Mouse (Mus musculus) cerebellum, adult 9-10 months (tissue): ENCODE results near the gene 4933424G06Rik.
"Not testable (repeated sequence)": the region's sequence is repeated elsewhere in the genome, so short reads cannot be mapped to it uniquely, and the experiment has no call there.

Experiments used
- DNase-seq: peaks from one replicate; pipeline ENCODE4 v3.0.0; 2022

4933424G06Rik gene

DNA sequence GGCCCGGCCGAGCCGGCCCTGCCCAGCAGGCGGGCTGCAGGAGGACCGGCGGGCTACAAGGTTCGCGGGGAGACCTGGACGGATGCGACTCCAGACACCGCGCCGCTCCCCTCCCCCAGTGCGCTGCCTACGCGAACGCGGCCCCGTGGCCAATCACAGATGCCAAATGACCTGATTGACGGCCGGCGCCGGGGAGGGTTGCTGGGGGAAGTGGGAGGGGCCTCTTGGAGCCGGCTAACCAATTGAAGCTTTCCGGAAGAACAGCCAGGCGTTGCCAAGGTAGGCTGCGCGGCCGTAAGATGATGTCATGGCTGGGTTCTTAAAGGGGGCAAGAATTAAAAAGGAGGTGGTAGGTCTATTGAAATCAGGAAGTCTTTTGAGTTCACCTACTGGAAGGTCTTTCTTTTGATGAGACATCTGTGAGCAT, at the start of gene 4933424G06Rik:
Gene 4933424G06Rik, plus strand, starts transcription at position 296 of the 427 bp plus-strand sequence.
- DNase-seq, result peak; percentile 99

DNA sequence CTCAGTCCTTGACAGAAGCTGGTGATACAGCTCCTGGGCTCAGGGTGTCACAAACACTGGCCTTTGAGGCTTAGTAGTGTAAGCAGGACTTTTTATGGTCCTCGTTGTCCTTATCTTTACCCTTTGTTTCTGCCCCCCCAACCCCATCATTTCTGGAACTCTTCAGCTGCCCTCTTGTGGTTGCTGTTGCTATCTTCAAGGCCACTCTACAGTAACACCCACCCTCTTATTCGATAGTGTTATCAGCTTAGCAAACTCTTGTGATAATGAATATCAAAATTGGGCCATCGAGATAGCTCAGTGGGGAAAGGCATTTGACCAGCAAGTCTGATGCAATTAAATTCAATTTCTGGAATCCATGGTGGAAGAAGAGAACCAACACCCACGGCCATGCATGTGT, 45.5 kb upstream of the 4933424G06Rik start:
- peak; percentile 73 for DNase-seq

DNA sequence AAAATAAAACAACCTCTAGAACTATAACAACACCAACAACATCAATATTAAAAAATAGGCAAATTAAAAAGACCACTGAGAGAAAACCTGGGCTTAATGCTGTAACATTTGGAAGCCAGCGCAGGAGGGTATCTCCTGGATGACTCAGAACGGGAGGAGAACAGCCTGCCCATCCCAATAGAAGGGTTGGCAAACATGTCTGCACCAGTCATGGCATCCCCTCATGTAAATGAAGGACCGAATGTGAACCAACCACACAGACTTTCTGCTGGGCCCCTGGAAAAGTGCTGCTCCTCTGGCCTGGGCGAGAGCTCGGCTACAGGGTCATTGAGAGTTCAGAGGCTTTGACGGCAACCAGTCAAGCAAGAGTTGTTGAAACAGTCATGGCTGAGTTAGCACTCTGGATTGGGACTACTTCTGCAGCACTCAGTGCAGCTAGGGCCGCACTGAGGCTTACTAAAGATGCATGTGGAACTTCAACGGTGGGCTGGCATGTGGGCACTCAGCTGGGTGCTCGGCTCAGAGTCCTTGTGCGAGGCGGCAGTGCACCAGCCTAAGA, 44.7 kb upstream of the 4933424G06Rik start:
- no peak for DNase-seq

DNA sequence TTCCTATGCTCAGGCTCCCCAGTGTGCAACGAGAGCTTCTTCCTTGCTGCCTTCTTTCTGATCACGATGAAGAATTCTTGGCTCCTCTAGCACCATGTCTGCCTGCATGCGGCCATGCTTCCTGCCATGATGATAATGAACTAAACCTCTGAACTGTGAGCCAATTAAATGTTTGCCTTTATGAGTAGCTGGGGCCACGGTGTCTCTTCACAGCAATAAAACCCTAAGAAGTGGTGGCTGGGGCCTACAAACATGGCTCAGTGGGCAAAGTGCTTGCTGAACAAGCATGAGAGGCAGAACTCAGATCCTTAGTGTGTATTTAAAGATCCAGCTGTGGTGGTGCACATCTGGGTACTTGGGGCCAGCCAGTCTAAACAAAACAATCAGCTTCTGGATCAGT, 44.0 kb upstream of the 4933424G06Rik start:
- no peak for DNase-seq

DNA sequence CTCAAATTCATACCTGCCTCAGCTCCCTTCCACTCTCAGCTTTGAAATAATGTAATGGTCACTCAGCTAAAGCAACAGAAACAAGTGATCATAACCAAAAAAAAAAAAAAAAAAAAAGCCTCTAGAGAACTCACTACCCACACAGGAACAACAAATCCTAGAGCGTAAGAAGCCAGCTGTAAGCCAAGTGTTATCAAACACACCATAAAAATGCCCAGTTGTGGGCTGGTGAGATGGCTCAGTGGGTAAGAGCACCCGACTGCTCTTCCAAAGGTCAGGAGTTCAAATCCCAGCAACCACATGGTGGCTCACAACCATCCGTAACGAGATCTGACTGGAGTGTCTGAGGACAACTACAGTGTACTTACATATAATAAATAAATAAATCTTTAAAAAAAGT, 41.9 kb upstream of the 4933424G06Rik start:
- not testable (repeated sequence) for DNase-seq

DNA sequence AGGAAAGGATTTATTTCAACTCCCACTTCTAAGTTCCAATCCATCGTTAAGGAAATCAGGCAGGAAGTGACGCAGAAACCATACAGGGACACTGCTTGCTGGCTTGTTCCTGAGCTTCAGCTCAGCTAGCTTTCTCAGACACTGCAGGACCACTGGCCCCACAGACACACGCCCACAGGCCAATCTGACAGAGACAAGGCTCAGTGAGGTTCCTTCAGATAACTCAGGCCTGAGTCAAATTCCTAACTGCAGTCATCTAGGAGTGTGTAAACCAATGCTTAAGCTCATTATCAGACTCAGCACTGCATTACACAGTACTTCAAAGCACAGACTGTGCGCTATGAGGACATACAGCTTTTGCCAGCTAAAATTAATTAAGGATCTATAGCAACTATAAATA, 39.7 kb upstream of the 4933424G06Rik start:
- DNase-seq, result no peak

DNA sequence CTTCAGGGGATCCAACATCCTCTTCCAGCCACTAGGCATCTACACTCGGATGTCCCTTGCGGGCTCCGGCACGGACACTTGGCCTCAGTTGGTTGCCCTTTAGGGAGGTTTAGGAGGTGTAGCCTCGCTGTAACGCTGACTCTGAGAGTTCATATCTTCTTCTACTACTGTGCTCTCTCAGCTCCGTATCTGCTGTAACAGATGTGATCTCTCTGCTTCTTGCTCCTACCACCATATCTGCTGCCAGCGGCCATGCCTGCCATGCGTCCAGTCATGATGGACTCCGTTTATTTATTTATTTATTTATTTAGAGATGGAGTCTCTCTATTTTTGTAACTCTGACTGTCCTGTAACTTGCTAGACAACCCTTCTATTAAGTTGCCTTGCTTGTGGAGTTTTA, 38.7 kb upstream of the 4933424G06Rik start:
- DNase-seq, result no peak

DNA sequence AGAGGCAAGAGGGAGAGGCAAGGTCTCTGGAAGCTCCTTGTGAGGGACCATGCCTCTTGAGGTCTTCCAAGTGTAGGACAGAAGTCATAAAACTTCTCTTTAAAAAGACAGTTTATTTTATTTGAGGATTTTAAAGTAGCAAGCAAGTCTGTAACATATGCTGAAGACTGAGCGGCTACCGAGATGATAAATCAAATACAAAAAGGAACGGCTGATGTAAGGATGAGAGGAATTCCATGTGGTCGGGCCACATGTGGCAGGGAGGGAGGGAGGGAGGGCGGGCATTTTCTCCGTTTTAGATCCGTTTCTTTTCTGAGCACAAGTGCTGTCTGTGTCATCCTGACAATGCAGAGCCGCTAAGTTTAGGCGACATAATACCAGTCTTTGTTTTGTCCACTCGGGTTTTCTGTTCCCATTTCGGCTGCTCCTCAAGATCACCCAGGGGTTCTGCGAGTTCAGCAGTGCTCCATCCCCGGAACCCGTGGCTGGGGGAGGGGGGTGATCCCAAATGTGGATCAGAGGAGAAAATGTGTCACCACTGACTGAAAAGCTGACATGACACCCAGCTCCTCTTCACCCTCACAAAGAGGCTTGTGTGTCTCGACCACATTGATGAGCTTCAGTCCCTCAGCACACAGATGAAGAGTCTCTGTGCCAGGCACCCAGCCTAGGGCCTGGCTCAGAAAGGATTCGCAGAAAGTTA, 37.1 kb upstream of the 4933424G06Rik start:
- no peak for DNase-seq

DNA sequence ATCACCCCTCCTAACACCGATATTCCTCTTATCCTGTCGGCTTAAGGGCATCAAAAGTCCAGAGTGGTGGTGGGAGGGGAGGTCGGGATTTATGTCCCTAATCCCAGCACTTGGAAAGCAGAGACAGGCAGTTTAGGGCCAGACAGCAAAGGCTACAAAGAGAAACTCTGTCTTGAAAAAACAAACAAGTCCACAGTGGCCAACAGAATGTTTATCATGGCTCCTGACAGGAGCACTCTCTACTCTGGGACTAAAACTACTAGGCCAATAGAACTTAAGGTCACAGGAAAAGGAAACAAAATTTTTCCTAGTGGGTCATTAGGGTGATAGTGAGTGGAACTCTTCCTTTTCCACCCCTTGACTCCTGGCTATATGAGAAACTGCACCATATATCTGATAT, 35.0 kb upstream of the 4933424G06Rik start:
- no peak for DNase-seq

DNA sequence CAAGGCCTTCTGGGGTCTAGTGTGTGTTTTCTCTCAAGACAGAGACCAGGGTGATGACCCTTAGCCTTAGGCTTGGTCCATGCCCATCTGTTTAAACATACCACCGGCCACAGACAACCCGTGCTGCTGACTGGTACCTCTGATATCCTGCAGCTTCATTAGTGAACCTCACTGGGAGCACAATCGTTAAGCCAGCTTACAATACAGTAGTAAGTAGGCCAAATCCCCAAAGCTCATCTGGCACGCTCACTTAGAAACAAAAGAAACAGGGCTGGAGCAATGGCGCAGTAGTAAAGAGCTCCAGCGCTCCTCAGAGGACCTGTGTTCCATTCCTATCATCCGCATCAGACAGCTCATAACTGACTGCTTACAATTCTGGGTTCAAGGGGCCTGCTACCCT, 29.1 kb upstream of the 4933424G06Rik start:
- no peak for DNase-seq

DNA sequence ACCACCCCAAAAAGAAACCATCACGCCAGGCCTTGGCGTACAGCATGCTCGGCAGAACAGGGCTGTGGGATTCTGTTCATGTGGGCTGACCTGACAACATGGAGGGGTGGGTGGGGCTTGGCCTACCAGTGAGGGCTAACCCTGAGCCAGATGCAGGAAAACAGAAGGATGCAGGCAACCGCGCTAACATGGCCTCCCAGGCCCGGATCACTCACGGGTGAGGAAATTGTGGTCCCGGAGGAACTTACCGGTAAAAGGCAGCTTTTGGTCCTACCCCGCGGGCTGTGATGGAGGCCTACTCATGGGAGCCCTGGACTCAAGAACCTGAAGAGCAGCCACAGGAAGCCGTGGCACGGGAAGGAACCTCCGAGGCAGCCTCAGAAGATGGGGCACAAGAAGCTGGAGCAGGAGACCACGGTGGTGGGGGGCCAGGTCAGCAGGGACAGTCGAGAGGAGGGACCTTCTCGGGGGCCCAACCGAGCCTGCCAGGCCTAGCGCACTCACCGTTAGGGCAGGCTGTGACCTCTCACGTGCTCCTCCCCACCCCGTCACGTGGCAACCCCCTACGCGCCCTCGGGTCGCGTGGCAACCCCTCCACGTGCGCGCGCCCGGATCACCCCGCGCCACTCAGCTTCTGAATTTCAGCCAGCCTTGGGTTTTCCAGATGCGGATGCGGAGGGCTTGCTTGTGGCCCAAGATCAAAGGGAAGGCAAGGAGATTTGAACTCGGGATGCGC, 27.2 kb upstream of the 4933424G06Rik start, which contains the start of gene Fam178b:
Gene Fam178b, minus strand, starts transcription at position 564 of the 736 bp plus-strand sequence.
- DNase-seq, result no peak

DNA sequence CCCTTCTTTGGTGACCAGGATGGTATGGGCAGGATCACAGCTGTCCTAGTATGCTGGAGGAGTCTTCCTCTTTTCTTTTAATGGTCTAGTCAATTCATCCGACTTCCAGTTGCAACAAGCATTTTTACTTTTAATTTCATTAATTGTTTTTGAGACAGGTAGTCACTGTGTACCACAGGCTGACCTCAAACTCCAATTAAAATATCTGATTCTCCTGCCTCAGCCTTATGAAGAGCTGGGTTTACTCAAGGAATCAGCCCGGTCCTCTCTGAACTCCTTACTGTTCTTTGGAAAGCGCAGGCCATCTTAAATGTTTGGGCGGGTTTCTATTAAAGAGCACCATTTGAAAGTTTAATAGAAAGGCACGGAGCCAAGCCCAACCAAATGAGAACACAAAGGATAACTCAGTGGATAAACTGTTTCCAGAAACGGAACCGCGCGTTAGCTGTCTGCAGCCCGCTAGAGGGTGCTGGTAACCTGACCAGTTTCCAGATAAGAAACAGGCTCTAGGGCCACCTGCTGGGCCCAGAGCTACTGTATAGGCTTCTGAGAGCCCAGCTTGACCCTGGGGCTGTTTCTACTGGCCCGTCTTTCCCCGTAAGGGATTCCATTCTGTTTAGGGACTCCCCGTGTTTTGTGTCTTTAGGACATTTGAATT, 26.0 kb upstream of the 4933424G06Rik start:
- DNase-seq, result peak; percentile 83

DNA sequence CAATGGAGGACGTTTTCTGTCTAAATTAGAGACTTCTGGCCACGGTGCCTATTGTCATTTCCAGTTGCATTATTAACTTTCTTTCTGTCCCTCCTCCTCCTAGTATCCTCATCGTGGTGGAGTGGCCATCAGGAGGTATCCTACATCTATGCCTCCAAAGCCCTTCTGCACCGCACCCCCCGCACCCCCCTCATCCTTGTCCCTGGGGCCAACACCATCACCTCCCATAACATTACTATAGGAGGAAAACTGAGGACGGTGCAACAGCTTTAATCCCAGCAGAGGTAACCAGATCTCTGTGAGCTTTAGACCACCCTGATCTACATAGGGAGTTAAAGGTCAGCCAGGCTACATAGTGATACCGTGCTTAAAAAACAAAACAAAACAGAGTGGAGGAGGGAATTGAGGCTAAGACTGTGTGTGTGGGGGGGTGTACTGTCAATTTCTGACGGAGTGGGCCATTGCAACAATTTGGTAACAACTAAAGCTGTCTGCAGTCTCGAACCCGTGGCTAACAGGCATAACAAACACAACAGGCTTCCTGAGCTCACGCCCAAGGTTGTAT, 19.2 kb upstream of the 4933424G06Rik start:
- no peak for DNase-seq

DNA sequence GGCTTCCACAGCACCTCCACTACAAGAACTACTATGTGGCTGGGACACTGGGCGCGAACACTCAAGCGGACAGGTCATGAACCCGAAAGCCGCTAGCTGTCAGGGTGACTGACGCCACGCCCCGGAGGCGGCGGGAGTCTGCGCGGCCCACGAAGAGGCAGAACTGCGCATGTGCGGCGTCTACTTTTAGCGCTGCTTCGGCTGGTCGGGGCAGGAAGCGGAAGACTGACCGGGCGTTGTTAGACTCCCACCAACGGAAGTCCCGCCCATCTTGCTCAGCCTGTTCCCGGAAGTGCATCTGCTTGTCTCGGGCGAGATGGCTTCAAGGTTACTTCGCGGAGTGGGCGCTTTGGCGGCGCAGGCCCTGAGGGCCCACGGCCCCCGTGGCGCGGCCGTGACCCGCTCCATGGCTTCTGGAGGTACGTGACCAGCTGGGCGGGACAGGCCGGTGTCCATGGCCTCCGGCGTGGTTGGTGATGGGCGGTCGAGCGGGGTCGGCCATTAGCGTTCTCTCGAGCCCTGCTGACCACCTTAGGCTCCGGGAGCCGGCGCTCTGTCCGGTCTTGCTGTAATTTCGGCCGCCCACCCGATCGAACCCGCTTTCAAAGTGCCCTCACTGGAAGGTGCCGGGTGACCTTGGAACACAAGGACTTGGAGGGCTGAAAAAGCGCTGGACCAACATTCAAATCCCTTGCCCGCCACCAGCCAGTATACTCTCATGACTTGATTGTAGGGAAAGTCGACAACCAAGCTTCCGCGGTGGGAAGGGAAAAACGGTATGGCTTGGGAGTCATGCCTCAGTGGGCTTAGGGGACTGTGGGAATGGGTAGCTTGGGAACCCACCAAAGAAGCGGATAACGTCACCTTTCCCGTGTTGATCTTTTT, 18.4 kb upstream of the 4933424G06Rik start, which contains the start of gene Cox5b:
Gene Cox5b, plus strand, starts transcription at position 179 of the 885 bp plus-strand sequence.
- peak; percentile 97 for DNase-seq

DNA sequence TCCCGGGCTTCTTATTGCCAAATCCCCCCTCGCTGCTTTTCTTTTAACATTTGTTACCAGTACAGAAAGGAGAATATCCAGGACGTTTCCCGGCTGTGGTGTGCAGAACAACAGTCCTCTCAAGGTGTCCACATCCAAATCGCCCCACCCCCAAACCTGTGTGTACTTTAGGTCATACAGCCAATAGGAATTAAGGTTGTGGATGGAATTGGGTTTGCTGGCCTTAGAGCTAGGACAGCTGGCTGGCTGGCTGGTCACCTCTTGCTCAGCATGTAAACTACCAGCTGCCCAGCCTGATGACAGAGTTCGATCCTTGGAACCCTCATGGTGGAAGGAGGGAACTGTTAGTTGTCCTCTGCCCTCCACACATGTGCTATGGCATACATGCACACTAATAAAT, 15.1 kb upstream of the 4933424G06Rik start:
- DNase-seq, result no peak

DNA sequence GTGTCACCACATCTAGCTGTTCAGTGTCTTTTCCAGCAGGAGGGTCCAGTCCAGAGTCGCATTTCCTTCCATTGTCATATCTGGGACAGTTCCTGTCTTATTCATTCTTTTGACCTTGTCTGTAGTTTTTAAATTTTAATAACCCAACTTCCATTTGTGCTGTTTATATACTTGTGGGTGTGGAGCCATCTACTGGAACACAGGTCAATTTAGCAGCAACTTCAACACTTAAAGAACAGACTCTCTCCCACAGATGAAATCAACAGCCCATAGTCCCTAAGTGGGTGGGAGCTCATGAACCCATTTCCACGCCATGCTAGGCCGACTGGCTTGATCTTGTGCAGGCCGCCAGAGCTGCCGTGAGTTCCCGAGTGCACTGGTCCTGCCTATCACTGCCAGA, 13.5 kb upstream of the 4933424G06Rik start:
- DNase-seq, result no peak

DNA sequence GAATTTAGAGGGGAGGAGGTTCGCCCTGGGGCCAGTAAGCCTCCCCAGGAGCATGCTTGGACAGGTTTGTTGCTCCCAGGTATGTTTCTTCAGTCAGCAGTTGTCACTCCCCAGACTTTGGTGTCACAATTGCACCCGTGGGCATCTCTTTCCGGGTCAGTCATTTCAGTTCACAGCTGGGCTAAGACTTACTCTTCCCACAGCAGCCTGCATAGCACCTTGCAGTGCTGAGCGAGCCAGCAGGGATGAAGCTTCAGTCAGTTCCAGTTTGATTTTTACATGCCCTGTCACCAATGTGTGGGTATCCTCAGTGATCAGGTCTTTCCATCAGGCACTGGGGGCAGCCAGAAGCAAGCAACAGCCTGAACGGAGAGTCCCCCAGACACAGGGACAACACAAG, 12.9 kb upstream of the 4933424G06Rik start:
- no peak for DNase-seq

DNA sequence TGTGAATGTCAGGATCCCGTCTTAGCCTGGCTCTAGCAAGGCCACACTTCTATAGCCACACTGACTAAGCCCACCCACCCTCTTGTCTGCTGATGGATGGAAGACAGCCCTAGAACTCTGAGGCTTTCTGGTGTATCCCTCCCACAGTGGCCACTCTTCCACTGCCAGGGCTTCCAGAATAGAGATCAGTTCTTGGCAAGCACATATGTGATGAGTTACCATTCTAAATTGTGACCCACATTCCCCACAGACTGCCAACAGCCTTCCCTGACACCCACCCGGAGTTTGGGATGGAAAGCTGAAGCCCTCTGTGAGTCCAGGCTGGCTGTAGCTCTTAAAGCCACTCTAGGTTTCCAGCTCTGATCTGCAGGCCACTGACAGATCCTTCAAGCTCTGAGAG, 2.8 kb upstream of the 4933424G06Rik start:
- peak; percentile 21 for DNase-seq

DNA sequence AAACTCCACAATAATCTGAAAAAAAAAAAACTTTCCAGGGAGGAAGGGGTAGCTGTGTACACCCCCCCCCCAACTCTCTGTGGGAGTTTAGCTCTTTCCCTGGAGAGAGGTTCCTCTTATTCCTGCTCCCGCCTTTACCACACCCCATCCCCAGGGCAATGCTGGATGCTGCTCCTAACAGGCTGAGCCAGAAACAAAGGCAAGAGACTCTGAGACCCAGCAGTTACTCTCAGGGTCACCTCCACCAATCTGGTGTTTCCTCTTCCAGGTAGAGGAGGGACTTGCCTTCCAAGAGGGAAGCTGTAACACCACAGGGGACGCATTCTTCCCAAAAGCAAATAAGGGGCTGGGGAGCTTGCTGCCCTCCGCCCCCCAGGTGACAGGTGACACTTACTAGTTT, 2.2 kb upstream of the 4933424G06Rik start:
- peak; percentile 17 for DNase-seq

DNA sequence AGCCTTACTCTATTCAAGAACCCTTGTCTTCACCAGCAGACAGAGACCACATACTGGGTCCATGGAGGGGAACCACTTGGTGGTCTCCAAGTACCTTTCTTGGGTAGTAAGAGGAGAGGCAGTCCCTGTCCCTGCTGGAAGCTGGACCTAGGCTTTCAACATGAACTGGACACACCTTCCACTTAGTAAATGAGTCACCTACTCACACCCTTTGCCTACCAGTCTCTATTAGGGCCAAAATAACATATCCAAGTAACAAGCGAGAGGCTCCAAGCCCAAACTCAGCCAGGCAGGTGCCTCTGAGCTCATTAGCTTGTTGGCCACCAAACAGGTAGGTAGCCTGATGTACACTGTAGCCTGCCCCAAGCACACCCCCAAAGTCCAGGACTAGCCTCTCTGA, 1.3 kb upstream of the 4933424G06Rik start:
- no peak for DNase-seq

DNA sequence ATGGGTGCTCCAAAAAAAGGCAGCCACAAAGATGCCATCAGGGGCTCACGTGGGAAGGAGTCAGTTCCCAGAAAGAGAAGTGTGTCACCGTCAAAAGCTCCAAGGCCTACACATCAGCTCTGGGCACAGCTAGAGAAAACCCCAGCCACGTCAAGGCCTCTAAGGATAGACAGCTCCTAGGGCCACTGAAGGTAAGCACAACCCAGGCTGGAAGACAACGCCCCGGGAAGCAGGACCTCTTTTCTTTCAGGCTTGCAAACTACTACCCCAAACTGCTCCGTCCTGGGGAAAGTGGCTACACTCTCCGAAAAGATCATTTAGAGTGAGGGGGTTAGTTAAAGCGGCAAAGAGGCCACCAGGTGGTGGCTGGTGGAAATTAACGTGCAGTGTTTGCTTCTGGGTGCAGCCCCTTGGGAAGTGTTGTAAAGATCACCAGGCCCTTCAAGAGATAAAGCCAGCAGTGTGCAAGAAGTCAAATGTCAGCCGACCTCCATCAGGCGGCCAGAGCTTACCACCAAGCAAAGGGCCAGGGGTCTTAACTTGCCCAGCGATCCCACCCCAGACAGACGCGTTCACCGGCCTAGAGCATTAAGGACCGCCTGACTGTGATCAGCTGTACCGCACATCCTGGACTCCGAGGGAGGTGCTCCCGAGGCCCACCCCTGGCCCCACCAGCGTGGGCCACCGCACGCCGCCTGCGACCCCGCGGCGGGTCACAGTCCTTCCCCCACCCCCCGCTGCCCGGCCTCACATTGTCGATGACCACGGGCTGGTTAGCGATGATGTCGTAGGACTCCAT, 695 bp upstream of the 4933424G06Rik start:
- peak; percentile 58 for DNase-seq
